Mouse (Mus musculus) E14TG2a.4 (cell line): ENCODE measurements around the gene Cab39.

Experiments
- H3K27me3 ChIP-seq: 2 replicates; pipeline ENCODE4 v1.6.1; 2014; ENCODE audit warnings: low read length, control low read depth; ENCODE audit not compliant: insufficient read depth
- H3K36me3 ChIP-seq: 2 replicates; pipeline ENCODE4 v1.6.1; 2014; ENCODE audit warnings: low read length, control low read depth; ENCODE audit not compliant: insufficient read depth
- H3K4me1 ChIP-seq: replicated peaks from 2 replicates; pipeline ENCODE4 v1.6.1; 2014; ENCODE audit warnings: low read depth, low read length, control low read depth
- H3K4me3 ChIP-seq: replicated peaks from 2 replicates; pipeline ENCODE4 v1.5.1; 2014; ENCODE audit warnings: mild to moderate bottlenecking, low read length
- H3K9me3 ChIP-seq: 2 replicates; pipeline ENCODE4 v1.6.1; 2014; ENCODE audit warnings: low read length, control low read depth
- CTCF ChIP-seq: conservative IDR thresholded peaks from 2 replicates; pipeline ENCODE4 v1.5.1; 2014; ENCODE audit warnings: low read length
- NANOG ChIP-seq: IDR thresholded peaks from 2 replicates; pipeline ENCODE4 v1.6.1; 2014; ENCODE audit warnings: borderline replicate concordance, low read length, mixed read lengths
- POU5F1 ChIP-seq: IDR thresholded peaks from 2 replicates; pipeline ENCODE4 v1.6.1; 2014; ENCODE audit warnings: low read length, borderline replicate concordance

The Cab39 gene

DNA sequence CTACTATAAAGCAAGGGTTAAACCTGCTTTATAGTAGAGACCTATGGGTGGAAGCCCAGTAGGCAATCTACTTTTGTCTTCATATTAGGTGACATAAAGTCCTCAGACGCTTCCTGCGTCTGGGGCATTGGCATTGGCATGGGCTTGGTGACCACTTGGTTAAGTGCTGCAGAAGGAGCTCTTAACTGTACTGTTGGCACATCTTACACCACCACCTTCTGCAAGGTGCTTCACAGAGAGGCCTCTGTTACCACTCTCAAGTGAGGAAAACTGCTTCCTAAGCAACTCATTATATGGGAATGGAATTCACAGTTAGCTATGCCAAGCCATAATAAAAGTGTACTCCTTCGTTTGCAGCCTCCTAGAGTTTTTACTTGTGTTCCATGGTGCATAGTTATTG lies 31.7 kb downstream of the Cab39 start:
- TF ChIP-seq POU5F1, result no peak
- H3K4me1 ChIP-seq, result no peaks in the 10 kb centered on the region
- H3K9me3 ChIP-seq, result no peaks in the 10 kb centered on the region
- no peaks in the 10 kb centered on the region for H3K27me3 ChIP-seq
- no peak overlapping the region for H3K4me3 ChIP-seq
- peaks cover 70% of the 10 kb centered on the region for H3K36me3 ChIP-seq

DNA sequence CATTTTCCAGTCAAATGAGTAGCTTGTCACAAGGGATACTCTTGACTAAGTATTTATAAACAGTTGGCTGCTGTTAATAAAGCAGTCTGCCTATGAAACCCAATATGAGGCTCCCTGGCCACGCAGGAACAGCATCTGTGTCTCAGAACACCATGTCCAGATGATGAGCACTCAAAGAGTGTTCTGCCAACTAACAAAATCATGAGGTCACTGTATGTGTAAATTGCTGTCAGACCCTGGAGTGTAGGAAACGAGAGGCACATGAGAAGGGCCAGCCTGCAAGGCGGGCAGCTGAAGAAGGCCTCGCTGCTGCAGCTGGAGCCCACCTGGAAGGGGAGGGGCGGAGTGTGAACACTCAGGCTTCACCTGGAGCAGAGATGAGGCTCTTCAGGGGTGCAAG lies 33.9 kb downstream of the Cab39 start:
- H3K36me3 ChIP-seq, result peaks cover 62% of the 10 kb centered on the region
- H3K4me3 ChIP-seq, result no peak overlapping the region
- H3K9me3 ChIP-seq, result no peaks in the 10 kb centered on the region
- TF ChIP-seq POU5F1 (no peak), CTCF (no peak), NANOG (no peak)
- H3K4me1 ChIP-seq, result no peaks in the 10 kb centered on the region
- H3K27me3 ChIP-seq, result no peaks in the 10 kb centered on the region

DNA sequence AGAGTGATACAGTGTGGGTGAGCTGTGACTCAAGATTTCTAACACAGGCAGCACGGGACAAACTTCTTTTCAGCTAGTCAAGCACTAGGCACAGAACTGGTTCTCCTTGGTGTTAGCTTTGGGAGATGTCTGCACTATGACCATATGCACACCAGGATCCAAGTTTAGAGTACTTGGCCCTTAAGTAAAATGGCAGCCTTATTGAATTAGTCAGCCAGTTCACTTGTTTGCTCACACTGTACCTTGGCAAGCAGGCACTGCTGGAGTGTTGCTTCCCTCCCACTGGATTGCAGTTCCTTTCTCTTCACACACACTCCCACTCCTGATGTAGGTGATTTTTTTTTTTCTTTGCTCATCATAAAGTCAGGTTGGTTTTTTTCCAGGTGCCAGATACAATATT lies 35.8 kb downstream of the Cab39 start:
- H3K27me3 ChIP-seq, result no peaks in the 10 kb centered on the region
- TF ChIP-seq POU5F1, result no peak
- TF ChIP-seq CTCF, result no peak
- no peak for TF ChIP-seq NANOG
- H3K9me3 ChIP-seq, result no peaks in the 10 kb centered on the region
- no peak overlapping the region for H3K4me3 ChIP-seq
- H3K4me1 ChIP-seq, result no peaks in the 10 kb centered on the region
- H3K36me3 ChIP-seq, result peaks cover 48% of the 10 kb centered on the region

DNA sequence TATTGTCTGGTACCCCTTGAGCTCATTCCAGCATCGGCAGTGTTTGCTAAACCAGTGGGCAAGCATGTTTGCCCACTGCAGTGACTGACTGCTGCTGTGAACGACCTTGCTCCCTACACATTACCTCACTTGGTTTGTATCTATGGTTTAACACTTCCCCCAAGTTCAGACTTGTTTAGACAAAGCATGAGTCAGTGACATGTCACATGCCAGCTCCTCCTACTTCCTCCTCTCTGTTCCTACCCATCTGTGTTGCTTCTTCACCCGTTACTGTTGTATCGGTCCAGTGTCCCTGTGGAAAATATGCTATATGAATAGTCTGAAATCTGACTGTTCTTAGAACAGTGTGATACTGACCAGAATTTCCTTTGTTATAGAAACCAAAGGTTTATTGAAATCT lies 44.8 kb downstream of the Cab39 start:
- Histone ChIP-seq H3K27me3 (no peaks in the 10 kb centered on the region), H3K4me1 (peaks cover 7% of the 10 kb centered on the region; the same call in 1 of the 2 replicates), H3K36me3 (peaks cover 65% of the 10 kb centered on the region), H3K4me3 (no peak overlapping the region), H3K9me3 (no peaks in the 10 kb centered on the region)
- TF ChIP-seq NANOG, result no peak
- no peak for TF ChIP-seq POU5F1
- no peak for TF ChIP-seq CTCF

DNA sequence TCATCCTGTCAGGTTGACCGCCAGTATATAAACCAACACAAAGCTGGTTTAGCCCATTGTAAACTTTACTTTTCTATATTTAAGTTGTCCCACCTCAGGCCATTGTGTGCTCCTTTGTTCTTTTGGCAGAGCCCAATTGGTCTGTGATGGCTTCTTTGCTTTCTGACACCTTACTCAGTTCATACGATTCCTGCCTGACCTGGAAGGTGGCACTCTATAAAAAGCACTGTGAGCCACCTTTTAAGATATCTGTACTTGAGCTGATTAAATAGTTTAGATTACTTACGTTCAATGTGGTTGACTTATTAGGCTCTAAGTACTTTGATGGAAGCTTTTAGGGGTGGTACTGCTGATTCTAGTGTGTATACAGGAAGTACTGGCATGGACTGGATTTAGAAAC lies 46.1 kb downstream of the Cab39 start:
- no peak for TF ChIP-seq CTCF
- TF ChIP-seq POU5F1, result no peak
- TF ChIP-seq NANOG, result peak; percentile 32; the same call in 1 of the 2 replicates
- H3K36me3 ChIP-seq, result peaks cover 78% of the 10 kb centered on the region

DNA sequence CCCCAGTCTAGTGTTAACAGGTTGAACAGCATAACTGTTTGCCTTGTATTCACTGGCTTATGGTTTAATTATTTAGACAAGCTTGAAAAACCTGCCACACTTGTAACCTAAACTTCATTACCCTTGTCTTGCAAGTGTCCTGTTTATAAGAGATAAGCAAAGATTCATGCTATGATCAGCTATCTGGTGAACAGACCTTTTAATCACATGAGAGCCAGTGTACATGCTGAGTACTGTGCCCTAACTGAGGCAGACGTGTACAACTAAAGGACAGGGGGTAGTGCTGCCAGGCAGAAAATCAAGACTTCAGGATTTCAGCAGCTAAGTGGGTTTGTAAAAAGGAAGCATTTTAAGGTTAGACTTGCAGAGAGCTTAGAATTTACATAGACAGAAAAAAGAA lies 46.5 kb downstream of the Cab39 start:
- H3K27me3 ChIP-seq, result no peaks in the 10 kb centered on the region
- TF ChIP-seq POU5F1 (no peak), NANOG (no peak), CTCF (no peak)
- H3K36me3 ChIP-seq, result peaks cover 76% of the 10 kb centered on the region
- H3K4me3 ChIP-seq, result no peak overlapping the region
- no peaks in the 10 kb centered on the region for H3K9me3 ChIP-seq
- H3K4me1 ChIP-seq, result peaks cover 7% of the 10 kb centered on the region; the same call in 1 of the 2 replicates

More for the DNA sequence above, 46.1 kb downstream of the Cab39 start:
- Histone ChIP-seq H3K9me3 (no peaks in the 10 kb centered on the region), H3K4me1 (peaks cover 7% of the 10 kb centered on the region; the same call in 1 of the 2 replicates), H3K4me3 (no peak overlapping the region), H3K27me3 (no peaks in the 10 kb centered on the region)

DNA sequence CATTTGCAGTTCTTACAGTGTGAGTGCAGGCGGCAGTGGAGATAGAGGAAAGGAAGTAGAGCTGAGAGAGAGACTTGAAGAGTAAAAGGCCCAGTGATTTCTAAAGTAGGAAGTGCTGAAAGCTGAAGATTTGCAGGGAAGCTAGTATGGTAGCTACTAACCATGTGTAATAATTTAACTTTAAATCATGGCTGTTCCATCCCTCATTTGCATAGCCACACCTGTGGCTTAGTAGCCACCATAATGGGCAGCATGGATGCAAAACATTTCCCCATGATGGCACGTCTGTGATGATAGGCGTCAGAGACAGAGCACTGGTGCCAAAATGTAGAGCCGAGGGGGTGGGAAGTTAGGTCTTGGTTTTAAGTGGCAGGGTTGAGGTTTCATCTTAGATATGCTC lies 47.2 kb downstream of the Cab39 start:
- H3K9me3 ChIP-seq, result no peaks in the 10 kb centered on the region
- no peak overlapping the region for H3K4me3 ChIP-seq
- TF ChIP-seq CTCF (no peak), NANOG (no peak), POU5F1 (no peak)
- H3K27me3 ChIP-seq, result no peaks in the 10 kb centered on the region
- peaks cover 7% of the 10 kb centered on the region; the same call in 1 of the 2 replicates for H3K4me1 ChIP-seq
- peaks cover 76% of the 10 kb centered on the region for H3K36me3 ChIP-seq

DNA sequence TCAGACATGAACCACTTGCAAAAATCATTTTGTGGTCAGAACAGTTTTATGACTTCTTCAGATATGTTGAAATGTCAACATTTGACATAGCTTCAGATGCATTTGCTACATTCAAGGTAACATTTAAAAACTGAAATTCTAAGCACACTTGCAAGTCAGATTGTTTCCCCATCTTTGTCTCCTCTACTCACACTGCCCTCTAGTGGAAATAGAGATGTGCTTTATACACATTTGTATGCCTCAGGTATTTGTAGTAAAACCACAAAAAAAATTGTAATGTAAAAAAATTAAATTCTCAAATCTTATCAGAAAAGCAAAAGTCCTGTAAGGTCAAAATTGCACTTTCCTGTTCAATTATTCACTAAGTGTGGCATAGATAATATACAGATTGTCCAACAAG lies 49.0 kb downstream of the Cab39 start:
- no peak for TF ChIP-seq NANOG
- TF ChIP-seq POU5F1, result no peak
- peak; percentile 61 for TF ChIP-seq CTCF
- no peaks in the 10 kb centered on the region for H3K9me3 ChIP-seq
- peaks cover 83% of the 10 kb centered on the region for H3K36me3 ChIP-seq
- no peak overlapping the region for H3K4me3 ChIP-seq
- H3K27me3 ChIP-seq, result no peaks in the 10 kb centered on the region
- peaks cover 7% of the 10 kb centered on the region; the same call in 1 of the 2 replicates for H3K4me1 ChIP-seq

DNA sequence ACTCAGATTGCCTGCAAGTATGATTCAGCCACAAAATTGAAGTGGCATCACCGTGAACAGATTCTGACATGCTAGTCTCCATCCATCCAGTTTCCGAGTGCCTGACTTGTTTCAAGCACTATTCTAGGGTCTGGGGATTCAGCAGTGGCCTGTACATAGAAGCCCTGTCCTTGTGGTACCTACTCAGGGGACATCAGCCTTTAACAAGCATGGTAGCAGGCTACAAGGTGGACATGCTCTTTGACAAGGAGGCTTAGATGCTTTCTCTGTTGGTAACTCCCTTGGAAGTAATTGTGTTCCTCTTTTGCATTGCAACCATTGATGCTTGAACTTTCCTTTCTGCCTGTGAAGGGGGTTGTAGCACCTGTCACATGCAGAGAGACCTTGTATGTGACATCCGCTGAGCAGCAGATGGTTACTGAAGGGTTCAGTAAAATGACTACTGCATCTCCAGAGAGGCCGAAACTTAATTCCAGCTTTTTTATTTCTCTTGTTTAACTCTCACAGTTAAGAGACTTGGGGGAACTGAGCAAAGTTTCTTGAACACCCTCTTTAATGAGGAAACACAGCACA lies 50.1 kb downstream of the Cab39 start:
- TF ChIP-seq CTCF (no peak), NANOG (no peak)
- H3K36me3 ChIP-seq, result peaks cover 85% of the 10 kb centered on the region
- no peaks in the 10 kb centered on the region for H3K27me3 ChIP-seq

More for the DNA sequence above, 50.1 kb downstream of the Cab39 start:
- Histone ChIP-seq H3K4me1 (peaks cover 3% of the 10 kb centered on the region; the same call in 1 of the 2 replicates), H3K4me3 (no peak overlapping the region), H3K9me3 (no peaks in the 10 kb centered on the region)
